Mouse (Mus musculus) heart, adult 2 months (tissue): ENCODE measurements around the gene Cyp2c29. TPM values are rescaled to one million over a fixed set of nuclear protein-coding genes. Genes with fewer than 3 reads are reported as not detected.
"Not testable (repeated sequence)": the region's sequence is repeated elsewhere in the genome, so short reads cannot be mapped to it uniquely, and the experiment has no call there.

Experiments
- DNase-seq, 2 experiments: peaks; one replicate each; pipeline ENCODE4 v3.0.0; 2021
- H3K27ac ChIP-seq: fragments of 200-600 bp; 2 replicates; pipeline ENCODE4 v1.8.1; 2022
- H3K27me3 ChIP-seq: fragments of 200-500 bp; 2 replicates; pipeline ENCODE4 v1.6.1; 2012; ENCODE audit warnings: mild to moderate bottlenecking, low read length, inconsistent platforms, mixed read lengths; ENCODE audit not compliant: control insufficient read depth, insufficient read depth
- H3K36me3 ChIP-seq: fragments of 200-500 bp; 2 replicates; pipeline ENCODE4 v1.6.1; 2012; ENCODE audit warnings: low read length, inconsistent platforms; ENCODE audit not compliant: control insufficient read depth, insufficient read depth
- H3K4me1 ChIP-seq: fragments of 200-500 bp; 2 replicates; pipeline ENCODE4 v1.6.1; 2011; ENCODE audit warnings: low read length; ENCODE audit not compliant: control insufficient read depth, insufficient read depth
- H3K4me3 ChIP-seq: fragments of 200-600 bp; 2 replicates; pipeline ENCODE4 v1.8.1; 2022
- H3K79me2 ChIP-seq: fragments of 200-500 bp; replicated peaks from 2 replicates; pipeline ENCODE4 v1.6.1; 2012; ENCODE audit warnings: mild to moderate bottlenecking, inconsistent platforms, low read length, moderate library complexity, mixed read lengths; ENCODE audit not compliant: control insufficient read depth, insufficient read depth
- H3K9ac ChIP-seq: fragments of 200-500 bp; 2 replicates; pipeline ENCODE4 v1.6.1; 2012; ENCODE audit warnings: low read depth, mild to moderate bottlenecking, control low read depth, inconsistent platforms, low read length, mixed read lengths
- CTCF ChIP-seq: fragments of 200-600 bp; IDR thresholded peaks from 2 replicates; pipeline ENCODE4 v1.8.1; 2022; ENCODE audit warnings: antibody characterized with exemption, mild to moderate bottlenecking, moderate library complexity
- EP300 ChIP-seq: fragments of 200-500 bp; IDR thresholded peaks from 2 replicates; pipeline ENCODE4 v1.6.1; 2011; ENCODE audit warnings: low read depth, low read length, control low read depth; ENCODE audit not compliant: insufficient read depth
- POLR2A ChIP-seq: fragments of 200-500 bp; IDR thresholded peaks from 2 replicates; pipeline ENCODE4 v1.6.1; 2011; ENCODE audit warnings: mild to moderate bottlenecking, low read depth, low read length, control low read depth; ENCODE audit not compliant: insufficient read depth
- WGBS: fragments of 180-500 bp; shearing (Covaris S2); methylation state at CpG from one replicate; pipeline ENCODE4 v1.1.7; 2018; 5-methylcytosine and 5-hydroxymethylcytosine counted together
- intact Hi-C: fragments of 180-260 bp; cut with DNase I; formaldehyde crosslinking; loops from one replicate; pipeline ENCODE4 v1.15.1; 2025
- long read RNA-seq: library from polyadenylated mRNA; stranded (forward); transcript quantifications from one replicate; pipeline ENCODE4 v2.0.0, GENCODE M21; 2021
- polyA plus RNA-seq: library from polyadenylated mRNA; depleted of rRNA; stranded (reverse); fragments of >200 nt; gene quantifications from 2 replicates; pipeline ENCODE4 v1.2.3, GENCODE M21; 2012; rRNA removed
- total RNA-seq, 2 experiments: library from RNA; stranded (reverse); gene quantifications; 2 replicates each; pipeline ENCODE4 v1.2.3; 2021

Gene Cyp2c29
- total RNA-seq (not detected), polyA plus RNA-seq (0.76 TPM in 1 of 2 replicates, not detected in the other)
- long read RNA-seq = 0 reads

DNA sequence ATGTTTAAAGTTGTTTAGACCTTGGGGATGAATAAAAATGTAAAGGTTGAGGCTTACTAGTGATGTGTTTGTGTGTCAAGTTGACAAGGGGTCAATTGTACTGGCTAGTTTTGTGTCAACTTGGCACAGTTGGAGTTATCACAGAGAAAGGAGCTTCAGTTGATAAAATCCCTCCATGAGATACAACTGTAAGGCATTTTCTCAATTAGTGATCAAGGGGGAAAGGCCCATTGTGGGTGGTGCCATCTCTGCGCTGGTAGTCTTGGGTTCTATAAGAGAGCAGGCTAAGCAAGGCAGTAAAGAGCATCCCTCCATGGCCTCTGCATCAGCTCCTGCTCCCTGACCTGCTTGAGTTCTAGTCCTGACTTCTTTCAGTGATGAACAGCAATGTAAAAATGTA is at the start of gene Cyp2c29:
Gene Cyp2c29, plus strand, starts transcription at position 301 of the 400 bp plus-strand sequence.
- WGBS = no CpG with 5 or more reads among the region's 1 CpGs
- H3K9ac ChIP-seq, H3K4me3 ChIP-seq, H3K36me3 ChIP-seq, H3K79me2 ChIP-seq, H3K27me3 ChIP-seq, H3K27ac ChIP-seq, H3K4me1 ChIP-seq, DNase-seq, intact Hi-C loops: not testable (repeated sequence)

DNA sequence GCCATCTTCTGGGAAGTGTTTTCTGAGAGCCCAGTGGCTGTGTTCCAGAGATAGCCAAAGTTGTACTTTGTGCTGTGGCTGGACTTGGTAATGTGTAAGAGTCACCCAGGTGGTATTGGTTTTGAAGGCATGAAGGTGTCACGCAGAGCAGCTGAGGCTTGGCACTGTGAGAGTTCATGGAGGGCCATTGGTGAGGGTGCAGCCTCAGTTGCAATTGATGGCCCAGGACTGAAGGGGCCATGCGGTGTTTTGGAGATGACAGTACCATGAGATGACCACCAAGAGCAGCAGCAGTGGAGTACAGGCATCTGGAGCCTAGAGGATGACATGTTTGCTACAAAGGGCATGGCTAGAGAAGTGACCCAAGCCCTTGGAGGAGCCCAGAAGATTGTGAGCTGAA is 2.2 kb upstream of the Cyp2c29 start:
- H3K27ac ChIP-seq, H3K36me3 ChIP-seq, H3K9ac ChIP-seq, intact Hi-C loops, DNase-seq, H3K79me2 ChIP-seq, H3K4me1 ChIP-seq, H3K4me3 ChIP-seq, H3K27me3 ChIP-seq: not testable (repeated sequence)
- WGBS = 55% methylated on average over 2 of the region's 2 CpGs

DNA sequence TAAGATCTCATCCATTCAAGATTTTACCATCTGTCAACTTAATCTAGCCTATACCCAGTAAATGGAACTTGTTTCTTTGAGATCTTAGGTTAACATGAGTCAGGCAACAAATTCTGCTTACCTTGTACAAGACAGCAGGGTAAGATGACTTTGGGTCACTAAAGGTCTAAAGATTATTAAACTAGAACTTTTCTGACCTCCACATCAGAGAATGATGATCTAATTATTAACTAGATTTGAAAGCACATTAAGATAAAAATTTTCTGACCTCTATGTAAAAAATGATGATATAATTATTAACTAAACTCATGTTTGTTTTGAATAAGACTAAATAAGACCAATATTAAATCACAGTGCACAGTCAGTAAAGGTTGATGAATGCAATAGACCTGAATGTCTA is 13.6 kb downstream of the Cyp2c29 start:
- H3K4me1 ChIP-seq = no peaks in the 10 kb centered on the region
- H3K27ac ChIP-seq = no peak overlapping the region
- H3K36me3 ChIP-seq = no peaks in the 10 kb centered on the region
- no peak for TF ChIP-seq POLR2A
- TF ChIP-seq CTCF = no peak
- no peak for TF ChIP-seq EP300
- no peak overlapping the region for H3K4me3 ChIP-seq
- DNase-seq = no peak
- intact Hi-C loops = no loop called here
- H3K9ac ChIP-seq = no peak overlapping the region
- H3K79me2 ChIP-seq = no peaks in the 10 kb centered on the region
- H3K27me3 ChIP-seq = no peaks in the 10 kb centered on the region

DNA sequence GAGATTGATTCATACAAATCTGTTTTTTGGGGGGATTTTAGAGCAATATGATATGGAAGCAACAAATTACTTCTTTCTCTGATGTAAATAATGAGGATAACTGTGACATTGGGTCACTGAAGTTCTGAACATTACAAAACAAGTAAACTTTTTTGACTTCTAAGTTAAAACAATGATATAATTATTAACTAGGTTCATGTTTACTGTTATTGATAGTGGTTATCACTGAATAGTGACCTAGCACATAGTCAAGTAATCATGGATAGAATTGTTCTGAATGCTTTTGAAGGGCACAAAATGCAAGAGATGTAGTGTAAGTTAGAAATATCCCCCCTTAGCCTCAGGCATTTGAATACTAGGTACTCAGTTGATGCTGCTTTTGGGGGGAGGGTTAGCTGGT is 16.4 kb downstream of the Cyp2c29 start:
- no peak overlapping the region for H3K9ac ChIP-seq
- DNase-seq = no peak
- H3K27ac ChIP-seq = no peak overlapping the region
- TF ChIP-seq EP300 = no peak
- no peak for TF ChIP-seq CTCF
- TF ChIP-seq POLR2A = no peak
- H3K27me3 ChIP-seq = no peaks in the 10 kb centered on the region
- intact Hi-C loops = no loop called here
- no peak overlapping the region for H3K4me3 ChIP-seq
- H3K79me2 ChIP-seq = no peaks in the 10 kb centered on the region
- H3K36me3 ChIP-seq = no peaks in the 10 kb centered on the region
- no peaks in the 10 kb centered on the region for H3K4me1 ChIP-seq

DNA sequence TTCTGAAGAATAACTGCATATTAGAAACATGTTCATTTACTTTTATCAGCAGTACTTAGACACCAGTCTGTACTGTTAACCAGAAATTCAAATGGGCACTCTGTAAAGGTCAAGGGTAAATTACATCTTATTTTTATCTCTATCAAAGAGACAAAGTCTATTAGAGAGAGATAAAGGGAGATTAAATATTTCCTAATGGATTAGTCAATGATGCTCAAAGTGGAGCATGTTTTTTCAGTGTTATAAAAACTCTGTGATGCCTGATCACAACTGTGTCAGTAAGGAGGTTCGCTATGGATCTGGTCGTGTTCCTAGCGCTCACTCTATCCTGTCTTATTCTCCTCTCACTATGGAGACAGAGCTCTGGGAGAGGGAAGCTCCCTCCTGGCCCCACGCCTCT is 17.6 kb downstream of the Cyp2c29 start:
- TF ChIP-seq POLR2A = no peak
- no peak for TF ChIP-seq EP300
- no peak for TF ChIP-seq CTCF
- Histone ChIP-seq H3K4me1 (no peaks in the 10 kb centered on the region), H3K36me3 (no peaks in the 10 kb centered on the region), H3K79me2 (no peaks in the 10 kb centered on the region), H3K27ac (no peak overlapping the region), H3K4me3 (no peak overlapping the region), H3K27me3 (no peaks in the 10 kb centered on the region), H3K9ac (no peak overlapping the region)
- 65% methylated on average over 4 of the region's 4 CpGs for WGBS
- no peak for DNase-seq
- intact Hi-C loops = no loop called here

- intact Hi-C loops = no loop called here
- Histone ChIP-seq H3K4me3 (no peak overlapping the region), H3K9ac (no peak overlapping the region), H3K36me3 (no peaks in the 10 kb centered on the region), H3K27me3 (no peaks in the 10 kb centered on the region), H3K4me1 (no peaks in the 10 kb centered on the region), H3K27ac (no peak overlapping the region), H3K79me2 (no peaks in the 10 kb centered on the region)
- TF ChIP-seq POLR2A = no peak
- TF ChIP-seq EP300 = no peak
- no peak for TF ChIP-seq CTCF
- DNase-seq = no peak
- 52% methylated on average over 3 of the region's 3 CpGs for WGBS
Observed at GRCm38 (mm10) chr19:39288978-39289377, 19.8 kb downstream of the Cyp2c29 start.

Other genes with a start within 250 kb of the Cyp2c29 start
- gene Cyp2c65, start 208.4 kb upstream of the Cyp2c29 start, total RNA-seq = not detected
- gene Cyp2c65, start 208.4 kb upstream of the Cyp2c29 start, polyA plus RNA-seq = not detected in 2 replicates
- not detected for gene Cyp2c66, start 155.5 kb upstream of the Cyp2c29 start, total RNA-seq
- gene Cyp2c66, start 155.5 kb upstream of the Cyp2c29 start, polyA plus RNA-seq = not detected in 2 replicates
- gene Cyp2c38, start 193.7 kb downstream of the Cyp2c29 start, total RNA-seq = not detected
- 0.12 TPM in 1 of 2 replicates, not detected in the other for gene Cyp2c38, start 193.7 kb downstream of the Cyp2c29 start, polyA plus RNA-seq
- gene Cyp2c39, start 241.5 kb downstream of the Cyp2c29 start, total RNA-seq = not detected
- 0.29 TPM in 1 of 2 replicates, not detected in the other for gene Cyp2c39, start 241.5 kb downstream of the Cyp2c29 start, polyA plus RNA-seq